Mouse (Mus musculus): ENCODE results near the gene Adamts8. TPM values are rescaled to one million over a fixed set of nuclear protein-coding genes. Genes with fewer than 3 reads are reported as not detected.

Gene Adamts8
- polyA plus RNA-seq, 1 experiment from 2014 or later: 1.4 TPM

- H3K4me2 ChIP-seq (replicated peaks; ENCODE audit: low read depth, low read length): no peak overlapping the region
- H3K4me1 ChIP-seq (replicated peaks; ENCODE audit: control insufficient read depth, insufficient read depth, low read length): no peaks in the 10 kb centered on the region
- no peak overlapping the region for H3K27ac ChIP-seq (ENCODE audit: low read depth, low read length)
- DNase-seq (ENCODE audit: low spot score) (peak; percentile 72), ATAC-seq (ENCODE audit: low FRiP score) (peak; percentile 69; the same call in 1 of the 2 replicates)
- H3K36me3 ChIP-seq (ENCODE audit: control insufficient read depth, insufficient read depth, low read length): no peaks in the 10 kb centered on the region
- 38% methylated on average over 9 of the region's 9 CpGs for WGBS
- H3K9ac ChIP-seq (ENCODE audit: low read depth, low read length): no peak overlapping the region
- H3K27me3 ChIP-seq (ENCODE audit: control insufficient read depth, insufficient read depth, low read length): peaks cover 13% of the 10 kb centered on the region
- no peak overlapping the region for H3K4me3 ChIP-seq (ENCODE audit: low read depth, low read length)
- no peaks in the 10 kb centered on the region for H3K9me3 ChIP-seq (ENCODE audit: control insufficient read depth, low read length)
Observed at GRCm38 (mm10) chr9:30936674-30937438, 5.5 kb upstream of the Adamts8 start.

- Histone ChIP-seq H3K27me3 (ENCODE audit: control insufficient read depth, insufficient read depth, low read length) (peaks cover 34% of the 10 kb centered on the region), H3K4me2 (replicated peaks; ENCODE audit: low read depth, low read length) (no peak overlapping the region), H3K36me3 (ENCODE audit: control insufficient read depth, insufficient read depth, low read length) (no peaks in the 10 kb centered on the region), H3K4me3 (ENCODE audit: low read depth, low read length) (no peak overlapping the region), H3K9ac (ENCODE audit: low read depth, low read length) (no peak overlapping the region), H3K9me3 (ENCODE audit: control insufficient read depth, low read length) (no peaks in the 10 kb centered on the region), H3K27ac (ENCODE audit: low read depth, low read length) (no peak overlapping the region), H3K4me1 (replicated peaks; ENCODE audit: control insufficient read depth, insufficient read depth, low read length) (no peaks in the 10 kb centered on the region)
- 5% methylated on average over 6 of the region's 6 CpGs for WGBS
- DNase-seq (ENCODE audit: low spot score) (peak; percentile 94), ATAC-seq (ENCODE audit: low FRiP score) (no peak)
Observed at GRCm38 (mm10) chr9:30940328-30940727, 2.0 kb upstream of the Adamts8 start.

GRCm38 (mm10) chr9:30943341-30943740, 979 bp downstream of the Adamts8 start:
- H3K27ac ChIP-seq (ENCODE audit: low read depth, low read length): no peak overlapping the region
- peaks cover 34% of the 10 kb centered on the region for H3K27me3 ChIP-seq (ENCODE audit: control insufficient read depth, insufficient read depth, low read length)

DNA sequence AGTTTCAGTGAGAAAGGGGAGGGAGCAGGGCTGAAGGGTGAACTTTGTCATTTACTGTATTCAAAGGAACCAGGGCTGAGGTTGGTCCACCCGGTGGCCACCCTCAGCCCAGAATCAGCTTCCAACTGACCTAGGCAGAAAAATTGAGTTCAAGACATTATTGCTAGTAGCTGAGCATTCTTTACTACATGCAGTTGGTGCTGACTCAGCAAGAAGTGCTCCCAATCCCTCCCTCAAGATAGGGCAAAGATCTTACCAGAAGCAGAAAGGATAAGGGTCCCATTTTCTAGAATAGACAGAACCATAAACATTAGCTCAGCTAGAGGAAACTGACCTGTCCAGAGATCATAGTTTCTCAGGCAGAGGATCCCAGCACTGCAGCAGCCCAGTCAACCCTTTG, 1.9 kb downstream of the Adamts8 start:
- no peak overlapping the region for H3K4me2 ChIP-seq (replicated peaks; ENCODE audit: low read depth, low read length)
- no peaks in the 10 kb centered on the region for H3K4me1 ChIP-seq (replicated peaks; ENCODE audit: control insufficient read depth, insufficient read depth, low read length)
- 19% methylated on average over 1 of the region's 1 CpGs for WGBS
- H3K27me3 ChIP-seq (ENCODE audit: control insufficient read depth, insufficient read depth, low read length): peaks cover 34% of the 10 kb centered on the region
- H3K9ac ChIP-seq (ENCODE audit: low read depth, low read length): no peak overlapping the region
- H3K27ac ChIP-seq (ENCODE audit: low read depth, low read length): no peak overlapping the region
- ATAC-seq (ENCODE audit: low FRiP score) (no peak), DNase-seq (ENCODE audit: low spot score) (no peak)
- no peaks in the 10 kb centered on the region for H3K9me3 ChIP-seq (ENCODE audit: control insufficient read depth, low read length)
- H3K36me3 ChIP-seq (ENCODE audit: control insufficient read depth, insufficient read depth, low read length): no peaks in the 10 kb centered on the region
- no peak overlapping the region for H3K4me3 ChIP-seq (ENCODE audit: low read depth, low read length)

More at GRCm38 (mm10) chr9:30943341-30943740, 979 bp downstream of the Adamts8 start:
- Histone ChIP-seq H3K4me2 (replicated peaks; ENCODE audit: low read depth, low read length) (peak overlapping the region; percentile 98), H3K9me3 (ENCODE audit: control insufficient read depth, low read length) (no peaks in the 10 kb centered on the region), H3K9ac (ENCODE audit: low read depth, low read length) (peak overlapping the region; percentile 61), H3K4me3 (ENCODE audit: low read depth, low read length) (peak overlapping the region; percentile 56), H3K36me3 (ENCODE audit: control insufficient read depth, insufficient read depth, low read length) (no peaks in the 10 kb centered on the region), H3K4me1 (replicated peaks; ENCODE audit: control insufficient read depth, insufficient read depth, low read length) (no peaks in the 10 kb centered on the region)
- ATAC-seq (ENCODE audit: low FRiP score) (peak; percentile 5), DNase-seq (ENCODE audit: low spot score) (no peak)
- 2% methylated on average over 14 of the region's 14 CpGs for WGBS

DNA sequence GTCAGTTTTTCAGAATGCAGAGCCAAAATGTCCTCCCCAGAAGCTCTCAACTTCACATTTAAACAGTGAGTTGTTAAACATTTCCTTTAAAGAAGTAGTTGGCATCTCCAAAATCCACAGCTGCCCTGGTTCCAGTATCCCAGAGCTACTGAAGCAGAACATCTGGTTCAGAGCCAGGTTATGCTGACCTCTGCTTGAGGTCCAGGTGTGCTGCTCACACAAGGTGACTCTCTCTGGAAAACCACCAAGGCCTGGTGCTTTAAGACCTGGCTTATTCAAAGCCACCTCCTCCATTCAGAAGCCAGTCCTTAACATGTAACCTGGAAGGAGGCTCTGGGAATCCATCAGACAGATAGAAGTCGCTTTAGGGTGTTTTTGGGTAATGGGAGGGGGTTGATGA, 2.9 kb downstream of the Adamts8 start:
- Histone ChIP-seq H3K27ac (ENCODE audit: low read depth, low read length) (no peak overlapping the region), H3K4me1 (replicated peaks; ENCODE audit: control insufficient read depth, insufficient read depth, low read length) (no peaks in the 10 kb centered on the region), H3K4me3 (ENCODE audit: low read depth, low read length) (no peak overlapping the region), H3K9ac (ENCODE audit: low read depth, low read length) (no peak overlapping the region), H3K27me3 (ENCODE audit: control insufficient read depth, insufficient read depth, low read length) (peaks cover 34% of the 10 kb centered on the region), H3K9me3 (ENCODE audit: control insufficient read depth, low read length) (no peaks in the 10 kb centered on the region), H3K4me2 (replicated peaks; ENCODE audit: low read depth, low read length) (no peak overlapping the region), H3K36me3 (ENCODE audit: control insufficient read depth, insufficient read depth, low read length) (no peaks in the 10 kb centered on the region)
- ATAC-seq (ENCODE audit: low FRiP score): no peak
- 64% methylated on average over 1 of the region's 1 CpGs for WGBS
- DNase-seq (ENCODE audit: low spot score): no peak

DNA sequence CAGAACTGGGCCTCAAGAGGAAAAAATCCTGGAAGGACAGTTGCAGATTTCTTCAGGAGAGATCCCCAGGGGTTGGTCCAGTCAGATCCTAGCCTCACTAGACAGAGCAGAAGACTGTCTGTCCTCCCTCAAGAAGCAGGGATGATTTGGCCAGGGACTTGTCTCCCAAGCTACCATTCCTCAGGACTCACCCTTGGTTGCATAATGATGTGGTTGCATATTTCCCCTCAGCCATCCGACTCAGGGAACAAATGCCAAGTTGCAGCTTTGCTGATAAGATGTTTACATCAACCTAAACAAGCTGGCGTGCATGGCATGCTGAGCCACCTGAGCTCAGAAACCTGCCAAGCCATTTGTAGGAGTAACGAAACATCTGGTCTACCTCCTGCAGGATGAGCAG, 7.1 kb downstream of the Adamts8 start:
- Histone ChIP-seq H3K36me3 (ENCODE audit: control insufficient read depth, insufficient read depth, low read length) (no peaks in the 10 kb centered on the region), H3K4me2 (replicated peaks; ENCODE audit: low read depth, low read length) (no peak overlapping the region), H3K9me3 (ENCODE audit: control insufficient read depth, low read length) (no peaks in the 10 kb centered on the region), H3K9ac (ENCODE audit: low read depth, low read length) (no peak overlapping the region), H3K27ac (ENCODE audit: low read depth, low read length) (no peak overlapping the region), H3K4me3 (ENCODE audit: low read depth, low read length) (no peak overlapping the region), H3K27me3 (ENCODE audit: control insufficient read depth, insufficient read depth, low read length) (peaks cover 5% of the 10 kb centered on the region), H3K4me1 (replicated peaks; ENCODE audit: control insufficient read depth, insufficient read depth, low read length) (no peaks in the 10 kb centered on the region)
- no peak for DNase-seq (ENCODE audit: low spot score)
- ATAC-seq (ENCODE audit: low FRiP score): no peak
- WGBS: 91% methylated on average over 3 of the region's 3 CpGs

GRCm38 (mm10) chr9:30949971-30950370, 7.6 kb downstream of the Adamts8 start:
- Histone ChIP-seq H3K36me3 (ENCODE audit: control insufficient read depth, insufficient read depth, low read length) (no peaks in the 10 kb centered on the region), H3K27me3 (ENCODE audit: control insufficient read depth, insufficient read depth, low read length) (no peaks in the 10 kb centered on the region; the same call in 1 of the 2 replicates), H3K27ac (ENCODE audit: low read depth, low read length) (no peak overlapping the region), H3K9me3 (ENCODE audit: control insufficient read depth, low read length) (no peaks in the 10 kb centered on the region), H3K4me1 (replicated peaks; ENCODE audit: control insufficient read depth, insufficient read depth, low read length) (no peaks in the 10 kb centered on the region), H3K9ac (ENCODE audit: low read depth, low read length) (no peak overlapping the region), H3K4me2 (replicated peaks; ENCODE audit: low read depth, low read length) (no peak overlapping the region), H3K4me3 (ENCODE audit: low read depth, low read length) (no peak overlapping the region)
- 89% methylated on average over 4 of the region's 4 CpGs for WGBS
- DNase-seq (ENCODE audit: low spot score) (no peak), ATAC-seq (ENCODE audit: low FRiP score) (no peak)

DNA sequence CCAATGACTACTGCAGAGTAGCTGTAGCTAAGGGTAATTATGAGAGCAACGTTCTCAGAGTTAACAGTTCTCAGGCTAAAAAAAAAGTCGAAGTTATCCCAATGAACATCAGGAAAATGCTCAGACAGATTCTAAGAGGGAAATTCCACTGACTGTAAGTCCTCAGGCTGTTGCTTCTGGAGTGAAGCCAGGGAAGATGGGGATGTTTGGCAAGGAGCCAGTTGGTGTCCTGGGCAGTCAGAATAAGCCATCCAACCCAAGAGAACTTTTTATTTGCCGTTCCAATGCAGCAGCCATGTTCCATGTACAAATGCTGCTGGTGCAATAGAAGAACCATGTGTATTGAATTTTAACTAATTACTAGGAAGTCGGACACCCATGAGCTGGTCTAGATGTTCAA, 8.2 kb downstream of the Adamts8 start:
- Histone ChIP-seq H3K27me3 (ENCODE audit: control insufficient read depth, insufficient read depth, low read length) (no peaks in the 10 kb centered on the region), H3K4me1 (replicated peaks; ENCODE audit: control insufficient read depth, insufficient read depth, low read length) (no peaks in the 10 kb centered on the region), H3K36me3 (ENCODE audit: control insufficient read depth, insufficient read depth, low read length) (no peaks in the 10 kb centered on the region), H3K4me3 (ENCODE audit: low read depth, low read length) (no peak overlapping the region), H3K27ac (ENCODE audit: low read depth, low read length) (no peak overlapping the region), H3K9me3 (ENCODE audit: control insufficient read depth, low read length) (no peaks in the 10 kb centered on the region), H3K9ac (ENCODE audit: low read depth, low read length) (no peak overlapping the region), H3K4me2 (replicated peaks; ENCODE audit: low read depth, low read length) (no peak overlapping the region)
- ATAC-seq (ENCODE audit: low FRiP score) (no peak), DNase-seq (ENCODE audit: low spot score) (no peak)
- 92% methylated on average over 4 of the region's 4 CpGs for WGBS

GRCm38 (mm10) chr9:30951461-30951860, 9.1 kb downstream of the Adamts8 start:
- Histone ChIP-seq H3K9me3 (ENCODE audit: control insufficient read depth, low read length) (no peaks in the 10 kb centered on the region), H3K4me1 (replicated peaks; ENCODE audit: control insufficient read depth, insufficient read depth, low read length) (no peaks in the 10 kb centered on the region), H3K27me3 (ENCODE audit: control insufficient read depth, insufficient read depth, low read length) (no peaks in the 10 kb centered on the region), H3K27ac (ENCODE audit: low read depth, low read length) (no peak overlapping the region), H3K4me3 (ENCODE audit: low read depth, low read length) (no peak overlapping the region), H3K9ac (ENCODE audit: low read depth, low read length) (no peak overlapping the region), H3K4me2 (replicated peaks; ENCODE audit: low read depth, low read length) (no peak overlapping the region), H3K36me3 (ENCODE audit: control insufficient read depth, insufficient read depth, low read length) (no peaks in the 10 kb centered on the region)
- ATAC-seq (ENCODE audit: low FRiP score) (no peak), DNase-seq (ENCODE audit: low spot score) (no peak)
- 92% methylated on average over 5 of the region's 5 CpGs for WGBS

All from hindbrain, embryonic 11.5 days (tissue).